Mouse (Mus musculus): ENCODE results near the gene Ybx1.

Gene Ybx1

DNA sequence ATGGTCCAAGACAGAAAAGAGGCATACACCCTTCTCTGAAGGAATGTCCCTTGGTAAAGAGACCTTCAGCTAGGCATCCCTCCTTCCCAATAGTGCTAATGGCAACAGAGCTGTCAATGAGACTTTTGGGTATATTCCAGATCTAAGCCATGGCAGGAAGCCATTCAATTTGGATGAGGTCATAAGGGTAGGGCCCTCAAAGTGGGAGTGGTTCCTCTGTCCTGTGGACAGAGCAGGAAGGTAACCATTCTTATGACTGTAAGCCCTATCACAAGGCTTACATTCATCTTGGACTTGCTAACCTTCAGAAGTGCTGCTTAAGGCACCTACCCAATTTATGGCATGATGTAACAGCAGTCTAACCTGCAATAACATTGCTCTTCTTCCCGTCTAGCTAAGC, 19.8 kb downstream of the Ybx1 start:
- DNase-seq (ENCODE audit: low read depth, low spot score), result no peak

DNA sequence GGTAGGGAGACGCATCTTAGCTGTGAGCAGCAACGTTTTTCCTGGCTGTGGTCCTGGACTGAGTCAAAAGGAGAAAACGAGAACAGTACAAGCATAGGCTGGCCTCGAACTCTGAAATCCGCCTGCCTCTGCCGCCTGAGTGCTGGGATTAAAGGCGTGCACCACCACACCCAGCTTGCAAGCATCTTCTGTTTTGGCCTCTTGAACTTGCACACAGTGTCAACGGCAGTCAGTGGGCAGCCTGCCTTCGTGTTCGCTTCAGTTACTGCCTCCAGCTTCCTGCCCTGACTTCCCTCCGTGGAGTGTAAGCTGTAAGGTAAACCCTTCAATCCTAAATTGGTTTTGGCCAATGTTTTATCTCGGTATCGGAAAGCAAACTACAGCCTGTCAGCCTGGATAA, 27.8 kb downstream of the Ybx1 start:
- no peak for DNase-seq (ENCODE audit: low read depth, low spot score)

DNA sequence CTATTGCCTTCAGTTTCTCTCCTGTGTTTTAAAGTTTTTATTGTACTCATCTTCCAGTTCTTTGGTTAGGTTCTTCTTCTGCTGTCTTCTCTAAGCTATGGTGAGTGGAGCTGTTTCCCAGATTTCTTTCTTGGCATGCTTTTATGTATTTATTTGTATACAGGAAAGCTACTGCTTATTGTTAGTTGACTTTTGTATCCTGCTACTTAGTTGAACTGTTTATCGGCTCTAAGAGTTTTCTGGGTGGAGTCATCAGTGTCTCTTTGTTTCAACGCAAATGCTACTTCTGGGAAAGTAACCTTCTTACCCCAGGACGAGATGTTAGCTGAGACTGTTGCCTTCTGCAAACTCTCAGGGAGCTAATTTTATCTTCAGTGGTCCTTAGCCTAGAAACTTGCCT, 30.9 kb downstream of the Ybx1 start:
- no peak for DNase-seq (ENCODE audit: low read depth, low spot score)

DNA sequence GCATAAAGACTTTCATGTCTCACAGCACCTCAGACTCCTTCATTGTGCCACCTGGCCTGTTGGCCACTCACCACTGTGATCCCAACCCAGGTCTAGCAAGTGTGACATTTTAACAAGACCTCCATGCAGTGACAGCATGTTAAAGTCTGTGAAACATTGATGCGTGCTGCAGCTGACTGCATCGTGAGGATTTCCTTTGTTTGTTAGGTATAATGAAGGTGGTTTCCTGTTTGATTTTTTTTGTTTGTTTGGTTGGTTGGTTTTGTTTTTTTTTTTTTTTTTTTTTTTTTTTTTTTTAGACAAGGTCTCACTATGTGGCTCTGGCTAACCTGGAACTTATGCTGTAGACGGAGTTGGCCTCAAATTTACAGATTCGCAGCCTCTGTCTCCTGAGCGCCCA, 31.9 kb downstream of the Ybx1 start:
- DNase-seq (ENCODE audit: low read depth, low spot score), result no peak

DNA sequence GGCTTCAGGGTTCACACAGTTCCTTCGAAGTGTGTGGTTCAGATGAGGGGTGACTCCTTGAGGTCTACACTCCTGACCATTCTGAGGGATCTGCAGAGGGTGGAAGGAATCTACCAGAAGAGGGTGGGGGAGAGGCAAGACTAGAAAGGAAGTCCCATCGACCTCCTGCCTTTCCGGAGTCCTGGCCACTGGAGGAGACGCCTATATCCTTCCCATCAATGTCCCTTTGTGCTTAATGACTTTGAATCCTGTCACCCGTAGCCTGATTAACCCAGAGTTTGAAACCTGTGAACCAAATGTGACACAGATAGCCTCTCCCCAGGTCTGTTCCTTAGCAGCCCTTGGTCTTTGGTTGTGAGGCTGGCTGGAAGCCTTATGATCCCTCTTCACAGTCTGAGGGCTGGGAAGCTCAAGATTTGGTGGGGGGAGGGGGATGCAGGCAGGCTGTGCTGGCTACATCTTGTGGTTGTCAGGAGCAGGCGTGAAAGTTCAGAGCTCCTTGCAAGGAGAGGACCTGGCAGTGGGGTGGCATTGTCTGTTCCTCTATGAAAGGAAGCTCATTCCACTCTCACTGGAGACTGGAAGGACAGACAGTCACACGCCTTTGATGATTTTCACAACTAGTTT, 33.2 kb downstream of the Ybx1 start:
- DNase-seq (ENCODE audit: low read depth, low spot score), result no peak

DNA sequence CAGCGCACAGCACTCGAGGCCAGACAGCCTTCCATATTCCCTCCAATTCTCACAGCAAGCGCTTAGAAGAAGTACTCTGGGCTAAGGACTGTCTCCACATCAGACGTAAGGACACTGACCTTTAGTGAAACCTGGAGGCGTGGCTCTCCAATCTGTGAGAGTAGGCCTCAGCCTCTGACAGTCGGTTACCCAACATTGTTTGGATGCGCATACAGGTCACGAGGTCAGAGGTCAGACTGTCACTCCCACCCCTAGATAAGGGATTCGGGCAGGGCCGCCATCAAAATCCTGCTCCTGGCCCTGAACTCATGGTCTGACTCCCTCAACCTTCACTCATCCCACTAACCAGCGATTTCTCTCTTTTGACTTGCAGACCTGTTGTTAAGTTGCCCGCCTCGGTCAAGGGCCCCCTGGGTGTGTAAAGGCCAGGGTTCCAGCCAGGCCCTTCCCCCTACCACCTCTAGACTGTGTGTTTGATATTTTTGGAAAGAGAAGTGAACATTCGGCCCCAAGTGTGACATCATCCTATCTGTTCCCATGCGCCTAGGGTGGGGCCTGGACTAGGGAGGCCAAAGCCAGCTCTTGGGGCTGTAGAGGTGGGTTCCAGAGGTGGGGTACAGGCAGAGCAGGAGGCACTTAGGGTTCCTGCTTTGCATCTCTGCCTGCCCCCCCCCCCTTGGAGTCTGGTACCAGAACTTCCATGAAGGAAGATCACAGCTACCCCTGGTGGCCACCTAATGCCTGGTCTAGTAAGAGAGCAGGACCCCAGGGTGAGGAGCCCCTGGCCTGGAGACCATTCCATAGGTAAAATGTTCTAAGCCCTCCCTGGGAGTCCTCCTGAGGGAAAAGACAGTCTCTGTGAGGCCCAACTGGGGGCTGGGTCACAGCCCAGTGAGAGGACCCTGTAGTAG, 34.8 kb downstream of the Ybx1 start:
- DNase-seq (ENCODE audit: low read depth, low spot score), result no peak

DNA sequence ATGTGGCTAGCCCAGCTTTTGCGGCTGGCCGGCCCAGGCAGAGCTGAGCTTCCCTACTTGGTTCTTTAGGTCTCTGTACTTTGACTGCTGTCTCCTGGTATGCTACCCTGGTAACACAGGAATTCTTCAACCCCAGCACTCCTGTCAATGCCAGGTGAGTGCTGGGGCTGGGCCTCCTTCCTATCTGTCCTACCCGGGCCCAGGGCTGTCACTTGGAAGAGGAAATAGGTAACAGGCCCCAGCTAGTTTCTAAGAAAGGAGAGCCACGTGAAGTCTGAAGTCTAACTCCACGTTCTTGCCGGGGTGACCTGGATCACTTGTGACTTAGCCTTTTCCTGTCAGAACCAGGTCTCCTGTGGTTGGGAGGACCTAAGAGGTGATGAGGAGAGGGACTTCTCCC, 37.3 kb downstream of the Ybx1 start:
- no peak for DNase-seq (ENCODE audit: low read depth, low spot score)

DNA sequence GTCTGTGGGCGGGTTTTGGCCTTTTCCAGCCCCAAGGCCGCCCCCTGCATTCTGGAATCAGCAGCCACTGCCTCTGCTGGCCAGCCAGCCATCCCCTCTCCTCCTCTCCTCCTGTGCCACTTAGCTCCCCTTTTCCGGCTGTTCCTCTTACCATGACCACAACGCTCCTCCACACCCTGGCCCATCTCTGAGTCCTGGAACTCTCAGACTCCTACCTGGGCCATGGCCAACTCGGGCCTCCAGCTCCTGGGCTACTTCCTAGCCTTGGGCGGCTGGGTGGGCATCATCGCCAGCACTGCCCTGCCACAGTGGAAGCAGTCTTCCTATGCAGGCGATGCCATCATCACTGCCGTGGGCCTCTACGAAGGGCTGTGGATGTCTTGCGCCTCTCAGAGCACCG, 39.1 kb downstream of the Ybx1 start, which contains the start of gene Cldn19:
Gene Cldn19 (plus strand): TSS at position 64 of the 400 bp plus-strand sequence.
- DNase-seq (ENCODE audit: low read depth, low spot score), result no peak

DNA sequence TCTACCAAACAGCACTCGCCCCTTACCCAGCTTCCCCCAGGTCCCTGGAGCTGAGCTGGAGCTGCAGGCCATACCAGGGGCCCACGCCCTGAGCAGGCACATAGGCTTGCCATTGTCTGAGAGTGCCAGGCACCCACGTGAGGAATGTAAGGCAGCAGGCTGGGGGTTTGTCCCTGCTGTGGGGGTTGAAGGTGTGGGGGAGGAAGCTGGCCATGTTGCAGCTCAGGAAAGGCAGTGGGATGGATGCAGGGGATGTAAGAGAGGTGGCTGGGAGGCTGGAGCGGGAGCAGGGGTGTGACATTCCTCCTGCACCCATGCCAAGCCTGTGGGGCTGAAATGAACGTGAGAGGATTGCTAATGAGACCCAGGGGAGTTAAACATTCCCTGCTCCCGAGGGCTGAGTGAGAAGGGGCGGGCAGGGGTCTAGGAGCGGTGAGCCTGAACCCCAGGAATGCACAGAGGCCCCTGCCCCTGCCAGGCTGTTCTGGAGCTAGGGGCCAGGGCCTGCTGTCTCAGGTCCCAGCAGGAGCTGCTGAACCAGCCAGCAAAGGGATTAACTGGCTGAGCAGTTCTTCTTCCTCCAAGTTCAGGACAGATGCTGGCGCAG, 40.3 kb downstream of the Ybx1 start:
- DNase-seq (ENCODE audit: low read depth, low spot score), result no peak

DNA sequence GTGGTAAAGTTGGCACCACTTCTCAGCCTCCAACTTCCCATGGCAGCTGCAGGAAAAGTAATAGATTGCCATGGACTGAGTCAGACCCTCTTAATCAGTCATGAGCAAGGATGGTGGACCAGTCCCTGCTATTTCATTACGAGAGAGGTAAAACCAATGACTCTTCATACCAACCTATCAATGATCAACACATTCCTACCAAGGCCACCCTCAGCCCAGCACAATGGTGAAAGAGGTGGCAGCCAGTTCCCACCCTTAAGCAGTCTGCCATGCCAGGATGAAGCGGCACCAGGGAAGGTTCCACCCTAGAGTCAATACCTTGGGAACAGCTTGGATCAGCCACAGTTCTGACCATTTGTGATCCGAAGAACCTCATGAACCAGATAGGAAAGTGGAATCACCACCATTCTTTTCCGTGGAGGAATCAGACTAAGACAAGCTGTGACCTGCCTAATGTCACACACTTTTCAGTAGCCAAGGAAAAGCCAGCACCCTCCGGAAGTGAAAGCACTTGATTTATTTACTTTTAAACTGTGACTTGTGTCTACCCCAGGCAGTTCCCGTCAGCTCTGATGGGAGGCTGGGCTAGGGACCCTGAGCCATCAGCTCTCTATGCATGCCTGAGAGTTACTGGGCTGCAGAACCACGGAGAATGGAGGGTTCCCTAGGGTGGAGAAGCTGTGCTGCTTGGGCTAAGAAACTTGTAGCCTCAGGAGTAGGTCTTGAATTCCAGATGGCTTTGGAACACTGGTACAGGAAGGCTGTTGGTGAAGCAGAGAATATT, 42.2 kb downstream of the Ybx1 start:
- no peak for DNase-seq (ENCODE audit: low read depth, low spot score)

DNA sequence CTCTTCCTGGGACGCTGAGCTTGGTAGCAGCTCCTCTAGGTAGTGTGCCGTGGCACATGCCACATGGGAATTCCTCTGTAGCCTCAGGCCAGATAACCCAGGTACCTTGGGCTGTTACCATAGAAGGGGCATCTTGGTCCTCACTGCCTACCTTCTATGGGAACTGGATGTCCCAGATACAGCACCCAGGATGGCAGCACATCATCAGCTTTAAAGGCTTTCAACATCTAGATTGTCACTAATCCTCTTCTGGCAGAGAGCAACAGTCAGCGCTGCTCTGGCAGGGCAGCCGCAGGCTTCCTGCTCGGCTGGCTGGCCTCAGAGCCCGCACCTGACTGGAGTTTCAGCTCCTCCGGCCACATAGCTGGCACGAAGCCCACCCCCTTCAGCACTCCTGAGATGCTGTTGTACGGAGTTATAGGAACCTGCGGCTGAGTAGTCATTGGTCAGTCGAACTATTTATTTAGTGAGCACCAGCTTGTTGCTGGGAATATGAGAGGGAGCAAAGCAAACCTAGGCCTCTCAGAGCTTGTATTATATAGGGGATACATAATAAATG, 45.9 kb downstream of the Ybx1 start:
- no peak for DNase-seq (ENCODE audit: low read depth, low spot score)

DNA sequence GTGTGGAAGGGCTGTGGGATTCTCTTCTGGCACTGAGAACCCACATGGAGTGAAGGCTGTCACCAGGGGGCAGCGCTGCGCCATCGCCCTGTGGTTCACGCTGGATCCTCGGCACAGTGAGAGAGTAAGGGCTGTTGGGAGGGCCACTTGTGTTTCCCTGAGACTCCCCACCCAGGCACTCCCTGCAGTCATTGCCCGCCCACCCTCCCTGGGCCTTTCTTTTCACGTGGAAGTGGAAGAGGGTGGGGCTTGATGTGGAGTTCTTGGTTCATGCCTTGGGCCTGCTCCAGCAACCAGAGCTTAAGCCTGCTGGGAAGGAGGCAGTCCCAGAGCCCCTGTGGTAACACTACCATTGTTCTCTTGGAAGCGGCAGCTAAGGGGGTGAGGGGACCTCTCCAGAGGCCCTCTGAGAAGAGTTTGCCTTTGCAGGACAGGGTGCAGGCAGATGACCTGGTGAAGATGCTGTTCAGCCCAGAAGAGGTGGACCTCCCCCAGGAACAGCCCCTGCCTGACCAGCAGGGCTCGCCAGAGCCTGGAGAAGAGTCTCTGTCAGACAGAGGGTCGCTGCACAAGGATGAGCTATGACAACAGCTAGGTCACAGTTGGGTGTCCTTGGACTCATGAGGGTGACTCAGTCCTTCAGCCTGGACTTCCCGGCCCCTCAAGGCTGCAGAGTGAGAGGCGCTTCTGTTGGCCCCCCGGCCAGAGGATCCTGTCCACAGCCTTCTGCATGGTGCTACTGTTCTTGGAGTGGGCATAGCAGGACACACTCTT, 46.8 kb downstream of the Ybx1 start:
- DNase-seq (ENCODE audit: low read depth, low spot score), result peak; percentile 83

DNA sequence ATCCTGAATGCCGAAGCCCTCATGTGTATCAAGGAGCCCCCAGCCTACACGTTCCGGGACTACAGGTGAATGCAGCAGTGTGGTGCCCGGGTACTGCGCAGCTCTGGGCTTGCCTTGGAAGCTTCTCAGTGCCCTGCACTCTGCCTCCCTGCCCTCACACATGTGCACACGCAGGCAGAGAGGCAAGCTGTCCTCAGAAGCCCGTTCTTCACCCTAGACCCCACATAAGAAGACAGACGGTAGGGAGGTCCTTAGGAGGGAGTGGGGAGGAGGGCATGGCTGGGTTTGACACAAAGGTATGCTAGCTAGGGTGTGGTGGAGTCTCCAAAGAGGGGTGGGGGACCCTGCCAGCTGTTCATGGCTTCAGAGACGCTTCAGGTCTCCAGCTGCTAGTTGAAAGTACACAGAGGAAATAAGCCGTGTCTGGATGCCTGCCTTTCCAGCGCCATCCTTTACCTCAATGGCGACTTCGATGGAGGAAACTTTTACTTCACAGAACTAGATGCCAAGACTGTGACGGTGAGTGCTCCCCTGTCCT, 47.6 kb downstream of the Ybx1 start:
- DNase-seq (ENCODE audit: low read depth, low spot score), result no peak

DNA sequence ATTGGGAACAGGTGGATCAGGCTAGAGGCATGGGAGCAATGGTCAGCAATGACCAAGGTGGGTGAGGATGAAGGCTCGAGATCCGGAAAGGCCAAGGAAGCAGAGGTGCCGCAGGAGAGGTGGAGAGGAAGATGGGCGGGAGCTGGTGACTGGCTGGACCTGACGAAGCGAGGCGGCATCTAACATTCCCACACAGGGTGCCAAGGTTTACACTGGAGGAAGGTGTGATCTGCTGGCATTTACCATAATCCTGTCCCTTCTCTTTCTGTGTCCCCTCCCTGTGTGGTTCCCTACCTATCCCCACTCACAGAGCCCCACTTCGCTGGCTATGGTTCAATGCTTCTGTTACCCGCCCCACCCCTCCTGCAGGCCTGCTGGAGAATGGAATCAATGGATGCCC, 48.4 kb downstream of the Ybx1 start:
- no peak for DNase-seq (ENCODE audit: low read depth, low spot score)

DNA sequence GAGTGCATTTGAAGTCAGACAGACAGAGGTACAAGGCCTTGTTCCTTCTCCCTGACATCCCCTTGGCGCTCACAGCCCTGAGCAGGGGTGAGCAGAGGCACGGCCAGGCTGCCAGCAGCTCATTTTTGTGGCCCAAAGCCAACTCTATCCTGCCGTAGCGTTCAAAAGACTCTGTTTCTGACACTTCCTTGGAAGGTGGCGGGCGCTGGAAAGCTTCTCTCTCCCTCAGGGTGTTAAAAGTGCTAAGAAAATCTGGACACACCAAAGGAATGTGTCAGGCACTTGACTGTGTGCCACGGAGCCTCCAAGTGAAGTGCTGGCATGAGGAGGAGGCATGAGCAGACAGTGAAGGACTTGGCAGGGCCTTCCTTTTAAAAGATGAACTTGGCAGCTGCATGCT, 48.8 kb downstream of the Ybx1 start:
- DNase-seq (ENCODE audit: low read depth, low spot score), result no peak

DNA sequence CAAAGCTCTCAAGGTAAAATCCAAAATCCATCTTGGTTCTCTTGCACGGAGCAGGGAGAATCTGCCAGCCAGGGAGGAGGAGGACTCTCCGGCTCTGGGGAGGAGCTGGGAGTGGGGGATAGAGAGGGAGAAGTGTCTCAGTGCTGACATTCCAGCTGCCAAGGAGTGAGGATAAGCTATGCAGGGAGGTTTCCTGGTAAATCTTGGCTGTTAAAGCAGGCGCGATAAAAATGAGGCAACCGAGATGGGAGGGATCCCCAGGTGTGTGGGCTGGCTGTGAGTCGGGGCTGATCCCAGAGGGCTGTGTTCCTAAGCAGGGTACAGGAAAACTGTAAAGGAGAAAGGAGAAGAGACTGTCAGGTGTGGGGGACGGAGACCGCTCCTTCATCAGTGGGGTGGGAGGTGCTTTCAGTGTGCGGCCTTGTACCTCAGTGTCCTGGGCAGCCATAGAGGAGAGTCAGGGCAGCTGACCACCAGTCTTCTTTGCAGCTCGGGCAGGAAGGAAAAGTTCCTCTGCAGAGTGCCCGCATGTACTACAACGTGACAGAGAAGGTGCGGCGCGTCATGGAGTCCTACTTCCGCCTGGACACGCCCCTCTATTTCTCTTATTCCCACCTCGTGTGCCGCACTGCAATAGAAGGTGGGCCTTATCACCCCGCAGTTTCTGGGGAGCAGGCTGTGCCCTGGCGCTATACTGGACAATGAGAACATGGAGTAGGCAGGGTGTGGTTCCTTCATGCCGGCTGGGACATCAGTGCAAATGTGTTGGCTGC, 49.8 kb downstream of the Ybx1 start:
- DNase-seq (ENCODE audit: low read depth, low spot score), result no peak

DNA sequence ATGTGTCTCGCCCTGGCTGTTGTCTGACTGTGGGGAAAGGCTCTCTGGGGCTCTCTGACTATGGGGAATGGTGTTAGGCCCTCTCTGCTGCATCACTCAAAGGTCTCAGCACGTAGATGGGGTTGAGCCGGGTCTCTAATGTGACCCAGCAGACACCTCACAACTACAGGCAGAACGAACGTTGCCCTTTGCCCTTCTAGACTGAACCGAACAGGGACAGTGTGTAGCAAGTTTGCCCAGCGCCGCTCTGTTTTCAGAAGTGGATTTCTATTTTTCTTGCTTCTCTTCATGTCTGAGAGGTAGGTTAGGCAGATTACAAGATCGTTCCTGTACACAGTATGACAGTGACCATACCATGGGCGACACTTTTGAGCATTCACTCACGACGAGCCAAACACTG, 51.8 kb downstream of the Ybx1 start:
- no peak for DNase-seq (ENCODE audit: low read depth, low spot score)

DNA sequence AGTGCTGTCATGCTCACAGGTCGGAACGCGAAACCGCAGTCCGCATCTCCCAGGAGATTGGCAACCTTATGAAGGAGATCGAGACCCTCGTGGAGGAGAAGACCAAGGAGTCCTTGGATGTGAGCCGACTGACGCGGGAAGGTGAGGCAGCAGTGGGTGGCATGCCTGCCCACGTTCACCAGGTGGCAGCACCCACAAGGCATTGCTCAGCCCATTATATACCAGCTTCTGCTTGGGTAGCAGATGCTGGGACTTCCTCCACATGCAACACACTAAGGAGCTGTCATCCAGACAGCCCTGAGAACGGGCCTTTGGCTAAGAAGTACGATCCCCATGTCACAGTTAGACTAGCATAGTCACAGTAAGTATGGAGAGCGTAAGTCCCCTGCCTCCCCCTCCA, 52.7 kb downstream of the Ybx1 start:
- peak; percentile 23 for DNase-seq (ENCODE audit: low read depth, low spot score)

DNA sequence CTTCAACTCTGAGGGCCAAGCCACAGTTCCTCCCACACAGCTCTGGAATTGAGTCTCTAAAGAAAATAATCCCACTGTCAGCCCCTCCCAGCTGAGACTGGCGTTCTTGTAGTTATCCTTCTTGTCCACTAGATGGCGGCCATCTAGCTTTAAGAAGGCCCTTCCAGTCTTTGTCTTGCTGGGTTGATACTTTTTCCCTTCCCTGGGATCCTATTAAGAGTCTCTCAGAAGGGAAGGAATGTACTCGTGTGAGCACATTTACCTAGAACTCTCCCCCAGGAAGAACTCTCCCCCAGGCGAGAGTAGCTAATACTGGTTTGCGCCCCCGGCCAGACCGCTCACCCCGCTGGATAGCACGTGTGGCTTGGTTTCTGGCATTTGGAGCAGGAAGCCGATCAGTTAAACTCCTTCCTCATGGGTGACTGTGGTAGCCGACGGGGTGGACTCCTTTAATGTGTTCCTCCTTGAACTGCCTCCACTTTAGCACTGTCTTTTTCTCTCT, 55.2 kb downstream of the Ybx1 start:
- peak; percentile 83 for DNase-seq (ENCODE audit: low read depth, low spot score)

DNA sequence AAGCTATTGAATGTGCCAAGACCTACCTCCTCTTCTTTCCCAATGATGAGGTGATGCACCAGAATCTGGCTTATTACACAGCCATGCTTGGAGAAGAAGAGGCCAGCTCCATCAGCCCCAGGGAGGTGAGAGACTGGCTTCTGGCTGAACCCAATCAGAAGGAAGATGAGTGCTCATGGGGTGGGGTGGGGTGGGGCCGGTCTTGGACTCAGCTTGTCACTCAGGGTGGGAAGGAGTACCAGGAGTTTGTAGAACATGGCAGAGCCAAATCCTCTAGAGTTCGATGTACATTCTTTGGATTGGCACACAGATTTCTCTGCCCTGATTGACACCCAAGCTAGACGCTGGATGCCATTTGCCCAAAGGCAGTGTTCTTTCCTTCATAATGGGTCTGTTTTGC, 55.7 kb downstream of the Ybx1 start:
- no peak for DNase-seq (ENCODE audit: low read depth, low spot score)

Data from CD4-positive, CD25-positive, alpha-beta regulatory T cell, adult 2 months (primary cell).